Mouse (Mus musculus): Measurements from ENCODE around the gene Cnnm2. TPM values are rescaled to one million over a fixed set of nuclear protein-coding genes. Genes with fewer than 3 reads are reported as not detected.
A peak's percentile ranks its signal among the peaks of the same experiment; 100 is the strongest.
"Not testable (repeated sequence)": the region's sequence is repeated elsewhere in the genome, so short reads cannot be mapped to it uniquely, and the experiment has no call there.

Gene Cnnm2
- polyA plus RNA-seq, 1 experiment from 2014 or later: 2.4 TPM

- H3K4me3 ChIP-seq (ENCODE audit: low read depth, low read length): no peak overlapping the region
- no peaks in the 10 kb centered on the region for H3K9me3 ChIP-seq (ENCODE audit: low read length)
- DNase-seq (ENCODE audit: low spot score) (no peak), ATAC-seq (no peak)
- no peaks in the 10 kb centered on the region for H3K4me1 ChIP-seq (ENCODE audit: insufficient read depth, low read depth, low read length)
- TF ChIP-seq CTCF (IDR thresholded peaks at IDR 0.05): no peak
- TF ChIP-seq EP300 (IDR thresholded peaks at IDR 0.05): no peak
- no peak overlapping the region for H3K4me2 ChIP-seq (replicated peaks; ENCODE audit: low read depth, low read length)
- no peak overlapping the region for H3K9ac ChIP-seq (replicated peaks; ENCODE audit: low read depth)
- 79% methylated on average over 5 of the region's 5 CpGs for WGBS
- H3K27ac ChIP-seq (ENCODE audit: low read length): no peak overlapping the region
- no peaks in the 10 kb centered on the region for H3K27me3 ChIP-seq (replicated peaks; ENCODE audit: insufficient read depth, low read length)
- no peaks in the 10 kb centered on the region for H3K36me3 ChIP-seq (ENCODE audit: insufficient read depth, low read length)
Observed at GRCm38 (mm10) chr19:46752235-46752634, 9.2 kb upstream of the Cnnm2 start.

- ATAC-seq (no peak), DNase-seq (ENCODE audit: low spot score) (peak; percentile 40)
- Histone ChIP-seq H3K27me3 (replicated peaks; ENCODE audit: insufficient read depth, low read length) (no peaks in the 10 kb centered on the region), H3K36me3 (ENCODE audit: insufficient read depth, low read length) (no peaks in the 10 kb centered on the region), H3K27ac (ENCODE audit: low read length) (no peak overlapping the region), H3K4me1 (ENCODE audit: insufficient read depth, low read depth, low read length) (no peaks in the 10 kb centered on the region), H3K4me3 (ENCODE audit: low read depth, low read length) (no peak overlapping the region), H3K9ac (replicated peaks; ENCODE audit: low read depth) (no peak overlapping the region), H3K9me3 (ENCODE audit: low read length) (no peaks in the 10 kb centered on the region), H3K4me2 (replicated peaks; ENCODE audit: low read depth, low read length) (no peak overlapping the region)
- 50% methylated on average over 9 of the region's 9 CpGs for WGBS
- no peak for TF ChIP-seq EP300 (IDR thresholded peaks at IDR 0.05)
- TF ChIP-seq CTCF (IDR thresholded peaks at IDR 0.05): peak; percentile 76
Observed at GRCm38 (mm10) chr19:46755066-46755465, 6.3 kb upstream of the Cnnm2 start.

DNA sequence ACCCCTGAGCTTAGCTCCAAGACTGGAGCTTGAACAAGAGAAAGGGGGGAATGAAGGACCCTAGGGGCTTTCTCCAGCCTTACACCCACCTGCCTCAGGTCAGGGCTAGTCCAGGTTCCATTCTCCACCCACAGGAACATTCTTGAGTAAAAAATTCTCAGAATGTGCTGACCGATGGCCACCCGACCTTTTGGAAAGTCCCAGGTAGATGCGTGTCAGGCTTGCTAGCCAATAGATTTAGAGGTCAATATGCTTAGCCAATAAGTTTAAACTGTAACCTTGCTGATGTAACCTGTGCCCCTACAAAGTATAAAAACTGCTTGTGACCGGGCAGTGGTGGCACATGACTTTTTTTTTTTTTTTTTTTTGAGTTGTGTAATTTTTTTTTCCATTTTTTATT, 5.2 kb upstream of the Cnnm2 start:
- Histone ChIP-seq H3K4me3 (ENCODE audit: low read depth, low read length) (no peak overlapping the region), H3K9ac (replicated peaks; ENCODE audit: low read depth) (no peak overlapping the region), H3K9me3 (ENCODE audit: low read length) (no peaks in the 10 kb centered on the region), H3K27me3 (replicated peaks; ENCODE audit: insufficient read depth, low read length) (no peaks in the 10 kb centered on the region), H3K4me1 (ENCODE audit: insufficient read depth, low read depth, low read length) (no peaks in the 10 kb centered on the region), H3K27ac (ENCODE audit: low read length) (no peak overlapping the region), H3K36me3 (ENCODE audit: insufficient read depth, low read length) (no peaks in the 10 kb centered on the region), H3K4me2 (replicated peaks; ENCODE audit: low read depth, low read length) (no peak overlapping the region)
- DNase-seq (ENCODE audit: low spot score) (no peak), ATAC-seq (no peak)
- TF ChIP-seq EP300 (IDR thresholded peaks at IDR 0.05) (no peak), CTCF (IDR thresholded peaks at IDR 0.05) (no peak)
- WGBS: 83% methylated on average over 4 of the region's 4 CpGs

DNA sequence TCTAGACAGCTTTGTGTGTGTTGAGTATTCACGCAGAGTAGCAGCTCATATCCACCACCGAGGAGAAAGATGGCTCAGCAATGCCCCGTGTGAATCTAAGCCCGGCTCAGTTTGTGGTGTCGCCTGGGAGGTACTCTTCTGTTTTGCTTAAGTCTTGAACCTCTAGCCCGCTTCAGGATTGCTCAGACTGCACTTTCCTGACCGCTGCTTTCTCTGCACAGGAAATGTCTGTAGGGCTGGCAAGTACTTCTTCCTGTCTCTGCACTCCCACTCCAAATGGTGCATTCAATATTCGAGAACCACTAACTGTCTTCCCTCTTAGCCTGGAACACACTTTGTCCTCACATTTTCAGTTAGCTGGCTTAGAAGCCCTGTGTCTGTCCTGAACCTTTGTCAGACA, 2.3 kb upstream of the Cnnm2 start:
- TF ChIP-seq EP300 (IDR thresholded peaks at IDR 0.05) (no peak), CTCF (IDR thresholded peaks at IDR 0.05) (no peak)
- H3K4me2 ChIP-seq (replicated peaks; ENCODE audit: low read depth, low read length): no peak overlapping the region
- H3K9ac ChIP-seq (replicated peaks; ENCODE audit: low read depth): no peak overlapping the region
- H3K4me3 ChIP-seq (ENCODE audit: low read depth, low read length): no peak overlapping the region
- DNase-seq (ENCODE audit: low spot score) (no peak), ATAC-seq (no peak)
- no peak overlapping the region for H3K27ac ChIP-seq (ENCODE audit: low read length)
- no peaks in the 10 kb centered on the region for H3K27me3 ChIP-seq (replicated peaks; ENCODE audit: insufficient read depth, low read length)
- peaks cover 10% of the 10 kb centered on the region; the same call in 1 of the 2 replicates for H3K4me1 ChIP-seq (ENCODE audit: insufficient read depth, low read depth, low read length)
- H3K36me3 ChIP-seq (ENCODE audit: insufficient read depth, low read length): no peaks in the 10 kb centered on the region
- no peaks in the 10 kb centered on the region for H3K9me3 ChIP-seq (ENCODE audit: low read length)
- 46% methylated on average over 8 of the region's 8 CpGs for WGBS

GRCm38 (mm10) chr19:46759909-46760308, 1.5 kb upstream of the Cnnm2 start:
- not testable (repeated sequence) for H3K27ac ChIP-seq (ENCODE audit: low read length); H3K9ac ChIP-seq (replicated peaks; ENCODE audit: low read depth); H3K4me3 ChIP-seq (ENCODE audit: low read depth, low read length); ATAC-seq; H3K27me3 ChIP-seq (replicated peaks; ENCODE audit: insufficient read depth, low read length); H3K9me3 ChIP-seq (ENCODE audit: low read length); H3K36me3 ChIP-seq (ENCODE audit: insufficient read depth, low read length); DNase-seq (ENCODE audit: low spot score); H3K4me2 ChIP-seq (replicated peaks; ENCODE audit: low read depth, low read length)
- 88% methylated on average over 9 of the region's 10 CpGs for WGBS
- peaks cover 13% of the 10 kb centered on the region; the same call in 1 of the 2 replicates for H3K4me1 ChIP-seq (ENCODE audit: insufficient read depth, low read depth, low read length)

- DNase-seq (ENCODE audit: low spot score): peak; percentile 93
- Histone ChIP-seq H3K27ac (ENCODE audit: low read length) (peak overlapping the region; percentile 78), H3K36me3 (ENCODE audit: insufficient read depth, low read length) (no peaks in the 10 kb centered on the region), H3K9ac (replicated peaks; ENCODE audit: low read depth) (no peak overlapping the region), H3K9me3 (ENCODE audit: low read length) (no peaks in the 10 kb centered on the region), H3K4me3 (ENCODE audit: low read depth, low read length) (peak overlapping the region; percentile 81), H3K4me1 (ENCODE audit: insufficient read depth, low read depth, low read length) (peaks cover 13% of the 10 kb centered on the region; the same call in 1 of the 2 replicates), H3K4me2 (replicated peaks; ENCODE audit: low read depth, low read length) (peak overlapping the region; percentile 84), H3K27me3 (replicated peaks; ENCODE audit: insufficient read depth, low read length) (no peaks in the 10 kb centered on the region)
- TF ChIP-seq CTCF (IDR thresholded peaks at IDR 0.05): peak; percentile 96
- no peak for TF ChIP-seq EP300 (IDR thresholded peaks at IDR 0.05)
- 17% methylated on average over 29 of the region's 29 CpGs for WGBS
- peak; percentile 74 for ATAC-seq
Observed at GRCm38 (mm10) chr19:46760375-46761160, 828 bp upstream of the Cnnm2 start.
